Mouse (Mus musculus) megakaryocyte-erythroid progenitor cell, adult 5 weeks (primary cell): ENCODE measurements around the gene Cited1. TPM values are rescaled to one million over a fixed set of nuclear protein-coding genes. Genes with fewer than 3 reads are reported as not detected.

Experiments
- polyA plus RNA-seq: library from polyadenylated mRNA; stranded (reverse); fragments of >175 nt; gene quantifications from 2 replicates; pipeline ENCODE4 v1.2.3, GENCODE M21; 2012

Gene Cited1
- polyA plus RNA-seq, result 0.14 and 0.53 TPM in 2 replicates

GRCm38 (mm10) chrX:102251937-102252860, at the start of gene Cited1:
TSS of gene Cited1 (minus strand) at chrX:102252181.

Other genes with a start within 250 kb of the Cited1 start
- gene Rtl5, start 180.9 kb downstream of the Cited1 start, polyA plus RNA-seq, result 4.4 and 6.0 TPM in 2 replicates
- gene Pin4, start 132.7 kb downstream of the Cited1 start, polyA plus RNA-seq, result 8.7 and 12.7 TPM in 2 replicates
- gene Ercc6l, start 95.1 kb downstream of the Cited1 start, polyA plus RNA-seq, result 0.49 and 1.2 TPM in 2 replicates
- 174 and 203 TPM in 2 replicates for gene Rps4x, start 62.8 kb downstream of the Cited1 start, polyA plus RNA-seq